Mouse (Mus musculus) kidney, adult 11 months (tissue): ENCODE data around the gene Ppp6r3.
"Not testable (repeated sequence)": the region's sequence is repeated elsewhere in the genome, so short reads cannot be mapped to it uniquely, and the experiment has no call there.

Experiments
- DNase-seq: peaks from one replicate; pipeline ENCODE4 v3.0.0; 2022

The Ppp6r3 gene

GRCm38 (mm10) chr19:3574593-3575094, 905 bp downstream of the Ppp6r3 start:
- DNase-seq = peak; percentile 27

- DNase-seq = no peak
Measured at GRCm38 (mm10) chr19:3564309-3564708, 11.2 kb downstream of the Ppp6r3 start.

- no peak for DNase-seq
Measured at GRCm38 (mm10) chr19:3562752-3563151, 12.8 kb downstream of the Ppp6r3 start.

GRCm38 (mm10) chr19:3562298-3562697, 13.3 kb downstream of the Ppp6r3 start:
- DNase-seq = no peak

- no peak for DNase-seq
Measured at GRCm38 (mm10) chr19:3556169-3556827, 19.3 kb downstream of the Ppp6r3 start.

- no peak for DNase-seq
Measured at GRCm38 (mm10) chr19:3554785-3555184, 20.8 kb downstream of the Ppp6r3 start.

GRCm38 (mm10) chr19:3551573-3552159, 23.9 kb downstream of the Ppp6r3 start:
- DNase-seq = peak; percentile 81

GRCm38 (mm10) chr19:3550101-3550500, 25.4 kb downstream of the Ppp6r3 start:
- no peak for DNase-seq

- no peak for DNase-seq
Measured at GRCm38 (mm10) chr19:3549263-3549662, 26.3 kb downstream of the Ppp6r3 start.

- DNase-seq = no peak
Measured at GRCm38 (mm10) chr19:3548311-3548710, 27.2 kb downstream of the Ppp6r3 start.

GRCm38 (mm10) chr19:3544995-3545394, 30.6 kb downstream of the Ppp6r3 start:
- no peak for DNase-seq

- DNase-seq = no peak
Measured at GRCm38 (mm10) chr19:3542591-3542990, 33.0 kb downstream of the Ppp6r3 start.

- DNase-seq = no peak
Measured at GRCm38 (mm10) chr19:3540997-3541396, 34.6 kb downstream of the Ppp6r3 start.

GRCm38 (mm10) chr19:3540254-3540653, 35.3 kb downstream of the Ppp6r3 start:
- no peak for DNase-seq

GRCm38 (mm10) chr19:3539456-3539855, 36.1 kb downstream of the Ppp6r3 start:
- peak; percentile 67 for DNase-seq

- DNase-seq = no peak
Measured at GRCm38 (mm10) chr19:3537658-3538057, 37.9 kb downstream of the Ppp6r3 start.

- DNase-seq = no peak
Measured at GRCm38 (mm10) chr19:3534945-3535344, 40.6 kb downstream of the Ppp6r3 start.

GRCm38 (mm10) chr19:3533266-3533966, 42.1 kb downstream of the Ppp6r3 start:
- DNase-seq = not testable (repeated sequence)

- DNase-seq = no peak
Measured at GRCm38 (mm10) chr19:3532717-3533260, 42.8 kb downstream of the Ppp6r3 start.

GRCm38 (mm10) chr19:3529781-3530180, 45.8 kb downstream of the Ppp6r3 start:
- no peak for DNase-seq

- DNase-seq = peak; percentile 27
Measured at GRCm38 (mm10) chr19:3528646-3529045, 46.9 kb downstream of the Ppp6r3 start.

- DNase-seq = no peak
Measured at GRCm38 (mm10) chr19:3527531-3527930, 48.0 kb downstream of the Ppp6r3 start.

GRCm38 (mm10) chr19:3519471-3520169, 55.9 kb downstream of the Ppp6r3 start:
- no peak for DNase-seq
